Mouse (Mus musculus): Measurements from ENCODE around the gene Veph1.
"Not testable (repeated sequence)": the region's sequence is repeated elsewhere in the genome, so short reads cannot be mapped to it uniquely, and the experiment has no call there.

Veph1 gene

GRCm38 (mm10) chr3:66296545-66296944, at the start of gene Veph1:
Gene Veph1, minus strand, starts transcription at chr3:66296837.
- no peak for DNase-seq

GRCm38 (mm10) chr3:66340742-66341141, 44.1 kb upstream of the Veph1 start:
- DNase-seq = no peak

- no peak for DNase-seq
These were observed 35.7 kb upstream of the Veph1 start for GRCm38 (mm10) chr3:66332401-66332729.

- peak; percentile 31 for DNase-seq
These were observed 35.2 kb upstream of the Veph1 start for GRCm38 (mm10) chr3:66331592-66332400.

DNA sequence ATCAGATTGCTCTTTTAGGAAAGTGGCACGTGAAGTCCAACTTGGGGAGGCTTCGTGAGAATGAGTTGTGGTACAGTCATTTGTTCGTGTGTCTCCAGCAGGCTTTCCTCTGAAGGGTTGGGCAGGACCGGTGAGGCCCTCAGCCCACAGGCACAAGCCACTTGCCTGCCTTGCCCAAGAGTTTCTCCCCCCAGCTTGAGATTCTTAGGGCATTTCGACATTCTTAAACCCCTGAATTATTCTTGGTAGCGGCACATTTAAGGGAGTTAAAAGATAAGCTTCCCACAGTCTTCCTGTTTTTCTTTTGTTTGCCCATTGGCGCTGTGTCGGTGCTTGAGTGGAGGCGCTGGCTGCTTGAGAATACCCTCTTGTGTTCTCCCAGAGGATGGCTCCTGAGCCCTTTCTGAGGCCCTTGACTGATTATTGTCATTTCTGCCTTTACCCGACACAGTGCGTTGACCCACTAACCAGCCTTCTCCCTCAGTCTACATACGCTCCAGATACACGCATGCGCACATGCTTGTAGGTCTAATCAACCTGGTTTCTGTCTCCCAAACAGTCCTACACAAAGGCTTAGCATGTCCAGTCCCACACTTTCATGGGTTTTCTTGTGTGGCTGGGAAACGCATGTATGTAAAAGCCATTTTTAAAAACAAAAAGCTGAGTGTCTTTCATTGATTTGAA, 34.4 kb upstream of the Veph1 start:
- no peak for DNase-seq

DNA sequence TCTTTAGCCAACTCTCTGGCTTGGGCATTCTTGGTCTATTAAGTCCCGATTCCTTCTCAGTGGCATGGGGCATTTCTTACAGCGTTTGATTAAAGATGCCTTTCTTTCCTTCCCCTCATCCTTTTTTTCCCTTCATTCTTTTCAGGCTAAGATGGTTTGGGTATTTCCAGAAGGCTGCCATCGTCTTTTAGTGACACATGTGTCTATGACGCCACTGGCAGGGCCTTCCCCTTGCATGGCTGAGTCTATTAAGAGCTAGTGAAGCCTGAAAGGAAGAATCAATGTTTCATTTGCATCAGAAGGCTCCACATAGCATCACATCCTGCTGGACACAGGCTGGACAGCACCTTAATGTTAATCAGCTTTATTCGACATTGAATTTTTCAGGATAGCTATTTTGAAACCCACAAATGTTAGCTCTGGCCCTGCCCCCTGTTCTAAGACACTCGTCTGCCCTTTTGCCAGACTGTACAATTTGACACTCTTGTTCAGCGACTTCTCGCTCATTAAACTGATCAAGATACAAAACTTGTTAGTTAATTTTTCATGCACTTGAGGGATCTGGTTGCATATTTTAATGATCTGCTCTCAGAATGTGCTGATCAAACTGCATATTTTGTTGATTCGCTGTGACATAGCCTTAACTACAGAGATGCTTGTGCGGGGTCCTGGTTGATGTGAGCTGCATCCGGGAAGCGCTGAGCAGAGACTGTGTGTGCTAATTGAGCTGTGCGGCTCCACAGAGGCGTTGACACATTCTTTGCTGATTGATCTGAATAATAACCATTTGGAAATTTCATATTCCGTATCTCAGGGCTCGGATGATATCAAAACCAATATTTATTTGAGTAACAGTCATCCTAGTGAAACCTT, 29.6 kb upstream of the Veph1 start:
- no peak for DNase-seq

GRCm38 (mm10) chr3:66325486-66325951, 28.9 kb upstream of the Veph1 start:
- no peak for DNase-seq

GRCm38 (mm10) chr3:66314793-66315715, 18.4 kb upstream of the Veph1 start:
- no peak for DNase-seq

DNA sequence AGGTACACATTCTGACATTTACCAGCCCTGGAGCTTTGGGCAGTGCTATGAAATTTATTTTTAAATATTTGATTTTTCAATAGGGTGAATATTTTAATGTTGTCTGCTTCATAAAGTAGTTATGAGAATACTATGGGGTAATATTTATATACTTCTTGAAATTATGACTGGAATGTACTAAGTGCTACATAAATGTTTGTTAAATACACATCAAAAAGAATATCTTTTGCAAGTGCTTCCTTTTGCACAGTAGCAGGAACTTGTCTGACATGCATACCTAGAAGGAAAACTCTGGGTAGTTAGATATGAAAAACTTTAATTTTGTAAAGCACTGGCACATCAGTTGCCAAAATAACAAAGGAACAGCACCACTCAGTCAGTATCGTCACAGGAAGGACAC, 13.9 kb upstream of the Veph1 start:
- no peak for DNase-seq

DNA sequence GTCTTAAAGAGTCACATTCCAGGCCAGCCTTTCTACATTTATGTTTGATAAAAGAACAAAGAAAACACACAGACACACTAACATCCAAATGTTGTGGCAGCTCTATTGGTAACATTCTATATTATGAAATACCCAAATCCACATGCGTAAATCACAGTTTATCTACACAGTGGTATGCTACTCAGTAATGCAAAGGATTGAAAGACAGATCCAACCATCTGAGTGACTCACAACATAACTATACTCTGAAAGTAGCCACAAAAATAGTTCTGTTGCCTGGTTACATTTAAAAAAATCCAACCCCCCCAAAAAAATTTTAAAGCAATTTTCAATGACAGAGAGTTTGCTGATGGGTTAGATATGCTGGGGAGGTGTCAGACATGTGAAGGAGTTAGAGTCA, 12.9 kb upstream of the Veph1 start:
- no peak for DNase-seq

- no peak for DNase-seq
These were observed 1.4 kb downstream of the Veph1 start for GRCm38 (mm10) chr3:66295236-66295635.

GRCm38 (mm10) chr3:66294729-66295128, 1.9 kb downstream of the Veph1 start:
- no peak for DNase-seq

GRCm38 (mm10) chr3:66292356-66292946, 4.2 kb downstream of the Veph1 start:
- peak; percentile 5 for DNase-seq

DNA sequence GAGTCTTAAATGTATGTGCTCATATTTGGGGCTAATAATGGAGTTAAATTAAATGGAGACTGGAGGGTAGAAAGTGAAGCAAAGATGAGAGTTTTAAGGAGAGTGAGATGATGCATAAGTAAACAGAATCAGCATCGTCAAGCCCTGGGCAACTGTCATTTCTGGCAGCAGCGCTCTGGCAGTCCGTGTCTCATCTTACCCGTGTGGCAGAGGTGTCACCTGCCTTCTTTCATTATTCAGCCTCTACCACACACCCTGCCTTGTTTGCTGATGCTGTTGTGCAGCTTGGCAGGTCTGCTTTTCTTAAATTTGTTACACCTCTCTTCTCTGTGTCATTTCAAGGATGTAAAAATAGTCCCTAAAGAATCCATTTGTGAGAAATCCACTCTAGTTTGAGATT, 33.4 kb downstream of the Veph1 start:
- no peak for DNase-seq

DNA sequence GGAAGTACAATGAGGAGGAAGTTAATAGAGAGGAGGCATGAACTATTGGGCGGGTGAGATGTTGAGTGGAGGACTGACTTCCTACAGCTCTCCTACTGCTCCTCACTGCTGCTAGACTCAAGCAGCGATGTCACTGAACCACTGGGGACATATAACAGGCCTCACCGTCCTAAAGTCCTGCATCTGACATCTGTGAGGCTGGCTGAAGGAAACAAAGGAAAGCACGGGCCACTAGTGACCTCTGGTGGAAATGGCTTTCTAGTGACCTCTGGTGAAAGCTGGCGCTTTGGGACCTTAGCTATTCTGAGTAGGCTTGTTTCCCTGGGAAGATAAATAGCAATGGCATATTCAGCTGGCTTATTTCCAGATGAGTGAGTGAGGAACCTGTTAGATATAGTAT, 34.3 kb downstream of the Veph1 start:
- no peak for DNase-seq

DNA sequence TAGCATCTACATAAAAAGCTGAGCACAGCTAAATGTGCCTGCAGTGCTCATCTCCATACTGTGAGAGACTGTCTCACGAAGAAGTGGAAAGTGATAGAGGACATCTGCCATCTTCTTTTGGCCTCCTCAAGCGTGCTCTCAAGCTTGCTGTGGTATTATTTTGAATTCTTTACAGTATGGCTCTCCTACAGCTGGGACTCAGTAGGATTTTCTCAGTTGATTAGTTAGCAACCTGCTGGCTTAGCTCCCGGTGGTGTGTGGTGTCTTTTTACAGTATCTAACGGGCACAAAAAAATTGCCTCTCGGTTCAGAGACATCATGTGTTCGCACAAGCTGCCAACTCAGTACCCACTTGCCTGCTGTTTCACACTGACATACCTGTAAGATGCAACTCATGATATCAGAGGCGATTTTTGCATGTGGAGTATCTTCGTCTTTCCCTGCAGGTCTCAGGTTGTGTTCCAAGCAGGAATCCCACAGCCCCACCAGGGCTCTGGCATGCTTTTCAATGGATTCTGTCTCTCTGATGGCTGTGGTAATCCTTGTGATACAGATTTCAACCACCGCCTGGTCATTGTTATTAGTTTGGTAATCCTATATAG, 42.0 kb downstream of the Veph1 start:
- DNase-seq = no peak

- no peak for DNase-seq
These were observed 44.8 kb downstream of the Veph1 start for GRCm38 (mm10) chr3:66251842-66252241.

DNA sequence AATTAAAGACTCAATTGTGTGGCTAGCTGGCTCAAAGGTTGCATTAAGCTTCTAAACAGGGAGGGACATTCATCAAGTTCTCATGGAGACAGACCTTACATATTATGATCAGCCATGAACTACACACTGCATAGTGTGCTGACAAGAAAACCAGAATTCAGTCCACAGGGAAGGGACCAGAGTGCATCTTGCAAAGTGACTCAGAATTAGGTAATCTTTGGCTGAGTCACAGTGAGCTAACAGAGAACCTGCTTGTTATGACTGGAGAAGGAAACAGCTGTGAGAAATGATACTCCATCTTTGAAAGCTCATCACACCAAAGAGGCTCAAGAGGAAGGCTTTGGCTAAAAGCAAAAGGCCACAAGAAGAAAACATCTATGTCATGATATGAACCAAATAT, 56.2 kb downstream of the Veph1 start:
- no peak for DNase-seq

- not testable (repeated sequence) for DNase-seq
These were observed 60.3 kb downstream of the Veph1 start for GRCm38 (mm10) chr3:66236234-66236871.

DNA sequence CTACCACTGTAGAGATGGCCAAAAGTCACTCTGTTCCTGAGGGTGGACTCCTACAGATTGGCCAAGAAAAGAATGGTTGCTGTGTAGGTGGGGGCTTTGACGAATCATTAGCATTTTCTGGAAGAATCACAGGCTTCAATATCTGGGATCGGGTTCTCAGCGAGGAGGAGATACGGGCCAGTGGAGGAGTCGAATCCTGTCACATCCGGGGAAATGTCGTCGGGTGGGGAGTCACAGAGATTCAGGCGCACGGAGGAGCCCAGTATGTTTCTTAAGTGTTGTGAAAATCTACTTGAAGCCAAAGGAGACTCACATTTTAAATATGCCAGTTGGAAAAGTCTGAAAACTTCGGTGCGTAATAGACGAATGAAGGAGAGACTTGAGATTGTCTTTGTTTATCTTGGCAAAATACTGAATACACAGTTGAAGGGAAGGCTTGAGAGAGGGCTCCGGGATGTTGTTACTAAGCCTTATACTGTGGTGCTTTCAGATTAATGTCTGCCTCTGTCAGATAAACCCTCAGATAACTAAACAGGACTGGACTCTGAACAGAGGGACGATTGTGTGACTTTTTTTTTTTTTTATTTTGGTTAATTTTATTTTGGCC, 71.6 kb downstream of the Veph1 start:
- no peak for DNase-seq

DNA sequence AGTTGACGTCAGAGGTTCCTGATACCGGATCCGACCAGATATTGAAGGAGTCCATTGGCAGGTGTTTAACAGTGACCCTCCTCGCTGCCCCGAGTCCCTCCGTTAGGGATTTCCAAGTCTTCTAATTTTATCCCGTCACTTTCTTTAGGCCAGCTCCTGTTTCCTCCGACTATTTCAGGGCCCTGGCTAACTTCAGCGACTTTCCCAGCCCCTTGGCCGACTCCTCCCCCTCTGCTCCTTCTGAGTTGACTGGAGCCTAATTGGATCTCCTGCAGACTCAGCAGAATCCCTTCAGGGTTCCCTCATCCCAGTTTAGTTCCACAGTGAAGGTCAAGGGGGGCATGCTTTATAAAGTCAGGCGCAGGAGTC, 75.4 kb downstream of the Veph1 start:
- no peak for DNase-seq
